Mouse (Mus musculus) embryonic facial prominence, embryonic 11.5 days (tissue): ENCODE measurements around the gene Slc44a1. TPM values are rescaled to one million over a fixed set of nuclear protein-coding genes. Genes with fewer than 3 reads are reported as not detected.

Source experiments
- ATAC-seq: fragments of 200-750 bp; cut with Nextera tagmentation; replicated peaks from 2 replicates; pipeline ENCODE4 v1.8.0; 2017; ENCODE audit warnings: low read depth; ENCODE audit not compliant: insufficient number of reproducible peaks, low FRiP score, low TSS enrichment
- DNase-seq: peaks from one replicate; pipeline ENCODE4 v3.0.0-alpha.2; 2015; ENCODE audit warnings: low spot score
- H3K27ac ChIP-seq: fragments of 300-500 bp; sonication (generic); replicated peaks from 2 replicates; pipeline ENCODE4 v1.5.1; 2014; ENCODE audit warnings: mild to moderate bottlenecking, low read depth, low read length, control low read depth
- H3K27me3 ChIP-seq: fragments of 300-500 bp; sonication (generic); 2 replicates; pipeline ENCODE4 v1.6.1; 2014; ENCODE audit warnings: mild to moderate bottlenecking, low read length, moderate library complexity, mixed read lengths; ENCODE audit not compliant: control insufficient read depth, insufficient read depth
- H3K36me3 ChIP-seq: fragments of 300-500 bp; sonication (generic); replicated peaks from 2 replicates; pipeline ENCODE4 v1.6.1; 2014; ENCODE audit warnings: low read depth, mild to moderate bottlenecking, low read length, moderate library complexity, mixed read lengths; ENCODE audit not compliant: control insufficient read depth, insufficient read depth
- H3K4me1 ChIP-seq: fragments of 300-500 bp; sonication (generic); 2 replicates; pipeline ENCODE4 v1.6.1; 2014; ENCODE audit warnings: low read length, mixed read lengths; ENCODE audit not compliant: control insufficient read depth, insufficient read depth
- H3K4me2 ChIP-seq: fragments of 300-500 bp; sonication (generic); 2 replicates; pipeline ENCODE4 v1.6.1; 2014; ENCODE audit warnings: low read depth, mild to moderate bottlenecking, control low read depth, low read length, moderate library complexity
- H3K4me3 ChIP-seq: fragments of 300-500 bp; sonication (generic); 2 replicates; pipeline ENCODE4 v1.5.1; 2014; ENCODE audit warnings: low read depth, low read length, control low read depth
- H3K9ac ChIP-seq: fragments of 300-500 bp; sonication (generic); replicated peaks from 2 replicates; pipeline ENCODE4 v1.6.1; 2014; ENCODE audit warnings: mild to moderate bottlenecking, control low read depth, low read length
- H3K9me3 ChIP-seq: fragments of 300-500 bp; sonication (generic); replicated peaks from 2 replicates; pipeline ENCODE4 v1.6.1; 2016; ENCODE audit warnings: mild to moderate bottlenecking, low read length, inconsistent platforms, mixed read lengths; ENCODE audit not compliant: control insufficient read depth
- WGBS: fragments of 180-500 bp; shearing (Covaris S2); extraction: QIAGEN DNeasy Blood & Tissue Kit; methylation state at CpG from one replicate; pipeline ENCODE4 v1.1.7; 2014; 5-methylcytosine and 5-hydroxymethylcytosine counted together
- polyA plus RNA-seq: library from polyadenylated mRNA; unstranded; fragments of >200 nt; fragmentation: Nextera tagmentation; extraction: Ambion mirVana; gene quantifications from 2 replicates; pipeline ENCODE4 v1.2.1, GENCODE M21; 2014

The Slc44a1 gene
- polyA plus RNA-seq, 1 experiment from 2014 or later: 30.0 TPM

- Histone ChIP-seq H3K27ac (no peak overlapping the region), H3K27me3 (no peaks in the 10 kb centered on the region), H3K9ac (no peak overlapping the region), H3K4me3 (no peak overlapping the region), H3K9me3 (no peaks in the 10 kb centered on the region), H3K4me1 (no peaks in the 10 kb centered on the region), H3K36me3 (no peaks in the 10 kb centered on the region), H3K4me2 (no peak overlapping the region)
- 75% methylated on average over 12 of the region's 12 CpGs for WGBS
- no peak for DNase-seq
- no peak for ATAC-seq
Observed at GRCm38 (mm10) chr4:53487216-53488188, 47.3 kb downstream of the Slc44a1 start.

DNA sequence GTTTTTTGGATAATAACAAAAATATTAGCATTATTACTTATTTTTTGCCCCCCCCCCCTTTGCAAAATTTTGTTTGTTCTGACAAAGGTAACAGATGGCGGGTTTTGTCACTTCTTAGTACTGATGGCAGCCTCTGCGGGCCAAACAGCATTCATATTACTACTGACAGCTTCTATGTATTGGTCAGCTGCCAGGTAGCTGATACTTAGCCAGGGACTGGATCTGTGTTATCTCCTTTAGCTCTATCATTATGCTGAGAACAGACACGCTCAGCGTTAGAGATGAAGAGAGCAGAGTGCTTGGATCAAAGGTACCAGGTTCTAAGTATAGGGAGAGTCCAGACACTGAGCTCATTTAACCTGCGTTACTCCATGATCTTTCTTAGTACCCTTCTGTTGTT, 48.6 kb downstream of the Slc44a1 start:
- ATAC-seq (no peak), DNase-seq (no peak)
- no peak overlapping the region for H3K4me3 ChIP-seq
- no peaks in the 10 kb centered on the region for H3K4me1 ChIP-seq
- WGBS: 90% methylated on average over 5 of the region's 5 CpGs
- H3K36me3 ChIP-seq: no peaks in the 10 kb centered on the region
- no peak overlapping the region for H3K4me2 ChIP-seq
- H3K9me3 ChIP-seq: no peaks in the 10 kb centered on the region
- H3K27me3 ChIP-seq: no peaks in the 10 kb centered on the region
- H3K9ac ChIP-seq: no peak overlapping the region
- H3K27ac ChIP-seq: no peak overlapping the region

DNA sequence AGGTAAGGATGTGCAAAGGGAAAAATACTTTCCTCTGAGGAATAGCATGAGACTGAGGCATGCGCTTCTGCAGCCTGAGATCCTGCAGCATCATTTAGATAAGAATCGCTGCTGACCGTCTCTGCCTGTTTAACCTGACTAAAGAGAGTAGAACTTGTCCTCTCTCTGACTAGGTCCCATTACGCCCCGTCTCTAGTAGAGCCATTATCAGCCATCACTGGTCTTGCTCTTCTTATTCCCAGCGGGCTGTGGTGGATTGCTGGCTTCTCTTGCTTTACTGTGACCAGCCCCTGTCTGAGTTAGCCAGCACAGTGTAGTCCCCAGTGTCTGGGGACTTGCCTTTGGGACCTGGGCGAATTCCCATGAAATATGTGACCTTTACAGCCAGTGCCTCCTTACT, 50.2 kb downstream of the Slc44a1 start:
- Histone ChIP-seq H3K4me2 (no peak overlapping the region), H3K4me3 (no peak overlapping the region), H3K9me3 (no peaks in the 10 kb centered on the region), H3K4me1 (no peaks in the 10 kb centered on the region), H3K9ac (no peak overlapping the region), H3K36me3 (no peaks in the 10 kb centered on the region), H3K27ac (no peak overlapping the region), H3K27me3 (no peaks in the 10 kb centered on the region)
- WGBS: 88% methylated on average over 7 of the region's 7 CpGs
- DNase-seq: no peak
- no peak for ATAC-seq

DNA sequence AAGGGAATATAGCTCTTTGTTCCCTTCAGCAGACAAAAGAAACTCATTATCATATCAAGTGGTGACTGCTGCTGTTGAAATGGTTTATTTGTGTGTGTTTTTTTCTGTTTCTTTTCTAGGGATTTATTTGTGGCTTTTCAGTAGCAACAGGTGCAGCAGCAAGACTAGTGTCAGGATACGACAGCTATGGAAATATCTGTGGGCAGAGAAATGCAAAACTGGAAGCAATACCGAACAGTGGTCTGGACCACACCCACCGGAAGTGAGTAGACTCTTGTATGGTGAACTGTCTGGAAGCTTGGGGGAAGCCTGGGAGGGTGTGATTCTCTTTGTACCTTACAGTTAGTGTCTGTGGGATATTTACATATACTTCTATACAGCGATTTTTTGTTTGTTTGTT, 51.1 kb downstream of the Slc44a1 start:
- H3K27ac ChIP-seq: no peak overlapping the region
- H3K27me3 ChIP-seq: no peaks in the 10 kb centered on the region
- no peaks in the 10 kb centered on the region for H3K36me3 ChIP-seq
- no peak for DNase-seq
- ATAC-seq: no peak
- no peak overlapping the region for H3K9ac ChIP-seq
- no peak overlapping the region for H3K4me2 ChIP-seq
- H3K9me3 ChIP-seq: no peaks in the 10 kb centered on the region
- 79% methylated on average over 4 of the region's 4 CpGs for WGBS
- H3K4me3 ChIP-seq: no peak overlapping the region
- no peaks in the 10 kb centered on the region for H3K4me1 ChIP-seq

DNA sequence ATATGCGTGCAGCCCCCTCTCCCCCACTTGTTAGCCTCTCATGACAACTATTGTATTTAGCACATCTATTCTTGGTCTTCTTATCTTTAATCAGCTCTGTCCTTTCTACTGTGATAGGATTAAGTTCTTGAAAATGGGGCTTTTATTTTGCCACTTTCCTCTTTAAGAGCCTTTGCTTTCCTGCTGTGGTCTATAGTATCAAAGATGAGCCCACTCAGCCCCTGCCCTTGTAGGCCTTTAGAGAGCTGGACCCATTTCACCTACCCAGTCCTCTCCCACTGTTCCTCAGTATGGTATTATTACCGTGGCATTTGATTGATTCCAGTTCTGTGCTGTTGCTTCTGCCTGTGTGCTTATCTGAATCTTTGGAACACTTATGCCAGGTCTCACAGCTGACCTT, 55.4 kb downstream of the Slc44a1 start:
- H3K4me2 ChIP-seq: no peak overlapping the region
- no peak for ATAC-seq
- H3K9ac ChIP-seq: no peak overlapping the region
- no peaks in the 10 kb centered on the region for H3K4me1 ChIP-seq
- no peaks in the 10 kb centered on the region for H3K36me3 ChIP-seq
- no peak for DNase-seq
- no peak overlapping the region for H3K27ac ChIP-seq
- no peaks in the 10 kb centered on the region for H3K27me3 ChIP-seq
- no peak overlapping the region for H3K4me3 ChIP-seq
- 65% methylated on average over 2 of the region's 2 CpGs for WGBS
- H3K9me3 ChIP-seq: no peaks in the 10 kb centered on the region

DNA sequence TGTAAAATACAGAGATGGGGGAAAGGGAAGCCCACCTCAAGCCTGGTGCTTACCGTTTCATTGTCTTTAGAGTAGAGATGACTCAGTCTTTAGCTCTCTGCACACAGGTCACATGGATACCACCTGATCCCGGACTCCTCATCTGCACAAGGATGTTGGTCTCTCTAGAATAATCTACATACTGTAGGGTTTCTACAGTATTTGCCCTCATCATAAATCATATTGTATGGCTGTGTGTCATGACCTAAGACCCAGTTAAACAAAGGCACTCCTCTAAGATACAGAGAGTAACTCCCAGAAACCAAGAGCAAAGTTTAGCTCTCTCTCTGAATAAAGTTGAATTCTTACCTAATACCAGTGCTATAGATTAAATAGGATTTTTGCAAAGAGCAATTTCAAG, 62.6 kb downstream of the Slc44a1 start:
- no peaks in the 10 kb centered on the region for H3K9me3 ChIP-seq
- ATAC-seq (no peak), DNase-seq (no peak)
- H3K27me3 ChIP-seq: no peaks in the 10 kb centered on the region
- WGBS: 95% methylated on average over 2 of the region's 2 CpGs
- H3K4me3 ChIP-seq: no peak overlapping the region
- H3K4me2 ChIP-seq: no peak overlapping the region
- H3K4me1 ChIP-seq: no peaks in the 10 kb centered on the region
- H3K9ac ChIP-seq: no peak overlapping the region
- H3K36me3 ChIP-seq: no peaks in the 10 kb centered on the region
- H3K27ac ChIP-seq: no peak overlapping the region

- Histone ChIP-seq H3K27ac (no peak overlapping the region), H3K9ac (no peak overlapping the region), H3K4me2 (no peak overlapping the region), H3K36me3 (no peaks in the 10 kb centered on the region), H3K4me3 (no peak overlapping the region), H3K9me3 (no peaks in the 10 kb centered on the region), H3K4me1 (no peaks in the 10 kb centered on the region; the same call in 1 of the 2 replicates), H3K27me3 (no peaks in the 10 kb centered on the region)
- DNase-seq (peak; percentile 23), ATAC-seq (0 out of 2 replicates have a peak, but pooled peaks have one; percentile 29)
- WGBS: 60% methylated on average over 15 of the region's 15 CpGs
Observed at GRCm38 (mm10) chr4:53512131-53512916, 72.1 kb downstream of the Slc44a1 start.
